Mouse (Mus musculus) lung, postnatal 0 days (tissue): ENCODE measurements around the gene Vmn2r32. TPM values are rescaled to one million over a fixed set of nuclear protein-coding genes. Genes with fewer than 3 reads are reported as not detected.
"Not testable (repeated sequence)": the region's sequence is repeated elsewhere in the genome, so short reads cannot be mapped to it uniquely, and the experiment has no call there.

Experiments used
- ATAC-seq: fragments of 200-750 bp; cut with Nextera tagmentation; 2 replicates; pipeline ENCODE4 v1.8.0; 2017; ENCODE audit warnings: moderate library complexity
- DNase-seq: peaks from one replicate; pipeline ENCODE4 v3.0.0-alpha.2; 2016; ENCODE audit warnings: low spot score
- H3K27ac ChIP-seq: fragments of 300-500 bp; sonication (generic); 2 replicates; pipeline ENCODE4 v1.5.1; 2014; ENCODE audit warnings: antibody characterized with exemption, mild to moderate bottlenecking, low read length, mixed read lengths
- H3K27me3 ChIP-seq: fragments of 300-500 bp; sonication (generic); replicated peaks from 2 replicates; pipeline ENCODE4 v1.6.1; 2014; ENCODE audit warnings: low read length, mixed read lengths; ENCODE audit not compliant: insufficient read depth
- H3K36me3 ChIP-seq: fragments of 300-500 bp; sonication (generic); 2 replicates; pipeline ENCODE4 v1.6.1; 2014; ENCODE audit warnings: low read length, mixed read lengths; ENCODE audit not compliant: insufficient read depth
- H3K4me1 ChIP-seq: fragments of 300-500 bp; sonication (generic); 2 replicates; pipeline ENCODE4 v1.6.1; 2014; ENCODE audit warnings: antibody characterized with exemption, low read depth, low read length, mixed read lengths; ENCODE audit not compliant: insufficient read depth
- H3K4me2 ChIP-seq: fragments of 300-500 bp; sonication (generic); replicated peaks from 2 replicates; pipeline ENCODE4 v1.6.1; 2014; ENCODE audit warnings: low read depth, mild to moderate bottlenecking, low read length, moderate library complexity, mixed read lengths
- H3K4me3 ChIP-seq: fragments of 300-500 bp; sonication (generic); 2 replicates; pipeline ENCODE4 v1.5.1; 2014; ENCODE audit warnings: low read depth, low read length
- H3K9ac ChIP-seq: fragments of 300-500 bp; sonication (generic); replicated peaks from 2 replicates; pipeline ENCODE4 v1.6.1; 2014; ENCODE audit warnings: low read depth, mild to moderate bottlenecking
- H3K9me3 ChIP-seq: fragments of 300-500 bp; sonication (generic); 2 replicates; pipeline ENCODE4 v1.6.1; 2016; ENCODE audit warnings: low read length, mixed read lengths
- WGBS: fragments of 180-500 bp; shearing (Covaris S2); extraction: QIAGEN DNeasy Blood & Tissue Kit; methylation state at CpG from one replicate; pipeline ENCODE4 v1.1.7; 2014; 5-methylcytosine and 5-hydroxymethylcytosine counted together
- polyA plus RNA-seq: library from polyadenylated mRNA; unstranded; fragments of >200 nt; fragmentation: Nextera tagmentation; extraction: Ambion mirVana; gene quantifications from 2 replicates; pipeline ENCODE4 v1.2.1, GENCODE M21; 2015

The Vmn2r32 gene
- polyA plus RNA-seq: not detected in 2 replicates

GRCm38 (mm10) chr7:7479918-7480317, at the start of gene Vmn2r32:
TSS of gene Vmn2r32 (minus strand) at chr7:7480018.
- not testable (repeated sequence) for H3K4me3 ChIP-seq
- 50% methylated on average over 1 of the region's 2 CpGs for WGBS

More at GRCm38 (mm10) chr7:7479918-7480317, at the start of gene Vmn2r32:
- not testable (repeated sequence) for H3K36me3 ChIP-seq, H3K9me3 ChIP-seq, H3K27me3 ChIP-seq, H3K4me2 ChIP-seq, DNase-seq, H3K27ac ChIP-seq, H3K9ac ChIP-seq, ATAC-seq, H3K4me1 ChIP-seq

Other genes starting within 250 kb of the Vmn2r32 start
- 0.32 and 0.44 TPM in 2 replicates for gene Vmn2r29, start 232.7 kb downstream of the Vmn2r32 start, polyA plus RNA-seq
- gene Gm45844, start 201.7 kb downstream of the Vmn2r32 start, polyA plus RNA-seq: 1.7 and 1.8 TPM in 2 replicates
- 48.5 and 50.6 TPM in 2 replicates for gene Clcn4, start 179.2 kb downstream of the Vmn2r32 start, polyA plus RNA-seq
- gene Vmn2r30, start 142.4 kb downstream of the Vmn2r32 start, polyA plus RNA-seq: not detected in 2 replicates
- gene Gm45783, start 105.4 kb downstream of the Vmn2r32 start, polyA plus RNA-seq: not detected in 2 replicates
- gene Vmn2r31, start 80.3 kb downstream of the Vmn2r32 start, polyA plus RNA-seq: not detected in 2 replicates
- not detected in 2 replicates for gene Vmn2r33, start 86.8 kb upstream of the Vmn2r32 start, polyA plus RNA-seq
- not detected in 2 replicates for gene Vmn2r34, start 209.5 kb upstream of the Vmn2r32 start, polyA plus RNA-seq